Mouse (Mus musculus): Measurements from ENCODE around the gene 1810043G02Rik. TPM values are rescaled to one million over a fixed set of nuclear protein-coding genes. Genes with fewer than 3 reads are reported as not detected.
A peak's percentile ranks its signal among the peaks of the same experiment; 100 is the strongest.
"Not testable (repeated sequence)": the region's sequence is repeated elsewhere in the genome, so short reads cannot be mapped to it uniquely, and the experiment has no call there.

1810043G02Rik gene
- polyA plus RNA-seq (2015; fragmentation: Nextera tagmentation; extraction: Ambion mirVana): 20.9 and 21.0 TPM in 2 replicates

GRCm38 (mm10) chr10:77978351-77979350, at the start of gene 1810043G02Rik:
TSS of gene 1810043G02Rik (plus strand) at chr10:77978524.
- DNase-seq (ENCODE audit: low spot score): peak; percentile 97

GRCm38 (mm10) chr10:77939685-77940084, 38.6 kb upstream of the 1810043G02Rik start:
- no peak for DNase-seq (ENCODE audit: low spot score)

GRCm38 (mm10) chr10:77950468-77950867, 27.9 kb upstream of the 1810043G02Rik start:
- not testable (repeated sequence) for DNase-seq (ENCODE audit: low spot score)

- DNase-seq (ENCODE audit: low spot score): no peak
Measured at GRCm38 (mm10) chr10:77962725-77963124, 15.6 kb upstream of the 1810043G02Rik start.

GRCm38 (mm10) chr10:77963971-77964370, 14.4 kb upstream of the 1810043G02Rik start:
- no peak for DNase-seq (ENCODE audit: low spot score)

GRCm38 (mm10) chr10:77969274-77969972, 8.9 kb upstream of the 1810043G02Rik start:
- DNase-seq (ENCODE audit: low spot score): no peak

GRCm38 (mm10) chr10:77969973-77970325, 8.4 kb upstream of the 1810043G02Rik start:
- DNase-seq (ENCODE audit: low spot score): no peak

GRCm38 (mm10) chr10:77970481-77970880, 7.8 kb upstream of the 1810043G02Rik start, which contains the start of gene Trpm2:
TSS of gene Trpm2 (minus strand) at chr10:77970563.
- no peak for DNase-seq (ENCODE audit: low spot score)

- DNase-seq (ENCODE audit: low spot score): no peak
Measured at GRCm38 (mm10) chr10:77971191-77971590, 7.1 kb upstream of the 1810043G02Rik start.

- DNase-seq (ENCODE audit: low spot score): peak; percentile 62
Measured at GRCm38 (mm10) chr10:77971709-77972553, 6.4 kb upstream of the 1810043G02Rik start.

GRCm38 (mm10) chr10:77974323-77974722, 4.0 kb upstream of the 1810043G02Rik start:
- no peak for DNase-seq (ENCODE audit: low spot score)

- DNase-seq (ENCODE audit: low spot score): no peak
Measured at GRCm38 (mm10) chr10:77974811-77975210, 3.5 kb upstream of the 1810043G02Rik start.

GRCm38 (mm10) chr10:77975653-77976052, 2.7 kb upstream of the 1810043G02Rik start:
- no peak for DNase-seq (ENCODE audit: low spot score)

- no peak for DNase-seq (ENCODE audit: low spot score)
Measured at GRCm38 (mm10) chr10:77976458-77977150, 1.7 kb upstream of the 1810043G02Rik start.

- peak; percentile 83 for DNase-seq (ENCODE audit: low spot score)
Measured at GRCm38 (mm10) chr10:77984660-77985059, 6.3 kb downstream of the 1810043G02Rik start.

GRCm38 (mm10) chr10:77985775-77986174, 7.5 kb downstream of the 1810043G02Rik start:
- no peak for DNase-seq (ENCODE audit: low spot score)

GRCm38 (mm10) chr10:77995639-77996038, 17.3 kb downstream of the 1810043G02Rik start:
- DNase-seq (ENCODE audit: low spot score): no peak

GRCm38 (mm10) chr10:78000200-78000599, 21.9 kb downstream of the 1810043G02Rik start:
- DNase-seq (ENCODE audit: low spot score): no peak

- DNase-seq (ENCODE audit: low spot score): no peak
Measured at GRCm38 (mm10) chr10:78001796-78002195, 23.5 kb downstream of the 1810043G02Rik start.

GRCm38 (mm10) chr10:78002316-78002715, 24.0 kb downstream of the 1810043G02Rik start:
- no peak for DNase-seq (ENCODE audit: low spot score)
